Mouse (Mus musculus) intestine, embryonic 15.5 days (tissue): Measurements from ENCODE around the gene Atpaf1. TPM values are rescaled to one million over a fixed set of nuclear protein-coding genes. Genes with fewer than 3 reads are reported as not detected.

Source experiments
- ATAC-seq: fragments of 200-750 bp; cut with Nextera tagmentation; 2 replicates; pipeline ENCODE4 v1.8.0; 2017; ENCODE audit warnings: moderate TSS enrichment, moderate library complexity
- H3K27ac ChIP-seq: fragments of 300-500 bp; sonication (generic); 2 replicates; pipeline ENCODE4 v1.5.1; 2015; ENCODE audit warnings: mild to moderate bottlenecking, inconsistent platforms
- H3K27me3 ChIP-seq: fragments of 300-500 bp; sonication (generic); replicated peaks from 2 replicates; pipeline ENCODE4 v1.6.1; 2015; ENCODE audit warnings: inconsistent platforms
- H3K36me3 ChIP-seq: fragments of 300-500 bp; sonication (generic); 2 replicates; pipeline ENCODE4 v1.6.1; 2015; ENCODE audit warnings: inconsistent platforms
- H3K4me1 ChIP-seq: fragments of 300-500 bp; sonication (generic); replicated peaks from 2 replicates; pipeline ENCODE4 v1.6.1; 2015; ENCODE audit warnings: inconsistent platforms
- H3K4me2 ChIP-seq: fragments of 300-500 bp; sonication (generic); replicated peaks from 2 replicates; pipeline ENCODE4 v1.6.1; 2015; ENCODE audit warnings: mild to moderate bottlenecking, inconsistent platforms
- H3K4me3 ChIP-seq: fragments of 300-500 bp; sonication (generic); replicated peaks from 2 replicates; pipeline ENCODE4 v1.5.1; 2015; ENCODE audit warnings: inconsistent platforms
- H3K9ac ChIP-seq: fragments of 300-500 bp; sonication (generic); 2 replicates; pipeline ENCODE4 v1.6.1; 2015; ENCODE audit warnings: inconsistent platforms
- H3K9me3 ChIP-seq: fragments of 300-500 bp; sonication (generic); 2 replicates; pipeline ENCODE4 v1.6.1; 2016; ENCODE audit warnings: inconsistent platforms
- WGBS: fragments of 180-500 bp; shearing (Covaris S2); methylation state at CpG from one replicate; pipeline ENCODE4 v1.1.7; 2015; 5-methylcytosine and 5-hydroxymethylcytosine counted together
- polyA plus RNA-seq: library from polyadenylated mRNA; unstranded; fragments of >200 nt; fragmentation: Nextera tagmentation; extraction: Ambion mirVana; gene quantifications from 2 replicates; pipeline ENCODE4 v1.2.1, GENCODE M21; 2015

Atpaf1 gene
- polyA plus RNA-seq, 1 experiment from 2014 or later, result 63.5 TPM

- no peaks in the 10 kb centered on the region for H3K9me3 ChIP-seq
- 68% methylated on average over 3 of the region's 3 CpGs for WGBS
These were observed 35.6 kb downstream of the Atpaf1 start for GRCm38 (mm10) chr4:115820199-115820598.

GRCm38 (mm10) chr4:115820944-115821343 is 36.3 kb downstream of the Atpaf1 start:
- no peaks in the 10 kb centered on the region for H3K9me3 ChIP-seq
- no peaks in the 10 kb centered on the region for H3K36me3 ChIP-seq
- H3K9ac ChIP-seq, result no peak overlapping the region
- WGBS, result 73% methylated on average over 3 of the region's 3 CpGs
- ATAC-seq, result no peak
- H3K27ac ChIP-seq, result no peak overlapping the region
- H3K4me2 ChIP-seq, result no peak overlapping the region
- no peak overlapping the region for H3K4me3 ChIP-seq
- no peaks in the 10 kb centered on the region for H3K4me1 ChIP-seq
- H3K27me3 ChIP-seq, result no peaks in the 10 kb centered on the region

More at GRCm38 (mm10) chr4:115820199-115820598, 35.6 kb downstream of the Atpaf1 start:
- no peak overlapping the region for H3K4me3 ChIP-seq
- H3K27me3 ChIP-seq, result no peaks in the 10 kb centered on the region
- H3K9ac ChIP-seq, result no peak overlapping the region
- no peak overlapping the region for H3K4me2 ChIP-seq
- H3K27ac ChIP-seq, result no peak overlapping the region
- no peak for ATAC-seq
- no peaks in the 10 kb centered on the region for H3K36me3 ChIP-seq
- no peaks in the 10 kb centered on the region for H3K4me1 ChIP-seq

- Histone ChIP-seq H3K4me2 (no peak overlapping the region), H3K36me3 (no peaks in the 10 kb centered on the region), H3K9ac (no peak overlapping the region), H3K27ac (no peak overlapping the region), H3K4me1 (no peaks in the 10 kb centered on the region), H3K27me3 (no peaks in the 10 kb centered on the region), H3K4me3 (no peak overlapping the region), H3K9me3 (no peaks in the 10 kb centered on the region)
- no peak for ATAC-seq
These were observed 36.8 kb downstream of the Atpaf1 start for GRCm38 (mm10) chr4:115821431-115821830.

GRCm38 (mm10) chr4:115821928-115822327 is 37.3 kb downstream of the Atpaf1 start:
- Histone ChIP-seq H3K9me3 (no peaks in the 10 kb centered on the region), H3K27ac (no peak overlapping the region), H3K27me3 (no peaks in the 10 kb centered on the region), H3K4me3 (no peak overlapping the region), H3K4me1 (no peaks in the 10 kb centered on the region), H3K4me2 (no peak overlapping the region), H3K9ac (no peak overlapping the region), H3K36me3 (no peaks in the 10 kb centered on the region)
- peak; percentile 36; the same call in 1 of the 2 replicates for ATAC-seq
- 69% methylated on average over 3 of the region's 3 CpGs for WGBS

- ATAC-seq, result no peak
- H3K9me3 ChIP-seq, result no peaks in the 10 kb centered on the region
- no peaks in the 10 kb centered on the region for H3K36me3 ChIP-seq
- H3K4me2 ChIP-seq, result no peak overlapping the region
- WGBS, result 72% methylated on average over 2 of the region's 2 CpGs
- H3K4me1 ChIP-seq, result peaks cover 7% of the 10 kb centered on the region
- no peak overlapping the region for H3K9ac ChIP-seq
- H3K27me3 ChIP-seq, result no peaks in the 10 kb centered on the region
- H3K4me3 ChIP-seq, result no peak overlapping the region
- H3K27ac ChIP-seq, result no peak overlapping the region
These were observed 39.6 kb downstream of the Atpaf1 start for GRCm38 (mm10) chr4:115824178-115824577.

GRCm38 (mm10) chr4:115825271-115825670 is 40.7 kb downstream of the Atpaf1 start:
- Histone ChIP-seq H3K9me3 (no peaks in the 10 kb centered on the region), H3K4me3 (no peak overlapping the region), H3K27ac (no peak overlapping the region), H3K36me3 (no peaks in the 10 kb centered on the region), H3K4me2 (no peak overlapping the region), H3K9ac (no peak overlapping the region), H3K4me1 (peaks cover 7% of the 10 kb centered on the region), H3K27me3 (no peaks in the 10 kb centered on the region)
- 84% methylated on average over 2 of the region's 2 CpGs for WGBS
- ATAC-seq, result no peak

GRCm38 (mm10) chr4:115827066-115827465 is 42.5 kb downstream of the Atpaf1 start:
- peak overlapping the region; percentile 74; the same call in 1 of the 2 replicates for H3K4me2 ChIP-seq
- H3K27me3 ChIP-seq, result no peaks in the 10 kb centered on the region
- no peak overlapping the region for H3K4me3 ChIP-seq
- peaks cover 10% of the 10 kb centered on the region for H3K36me3 ChIP-seq
- H3K9me3 ChIP-seq, result no peaks in the 10 kb centered on the region
- peaks cover 9% of the 10 kb centered on the region for H3K4me1 ChIP-seq
- H3K27ac ChIP-seq, result no peak overlapping the region
- 71% methylated on average over 3 of the region's 3 CpGs for WGBS
- H3K9ac ChIP-seq, result no peak overlapping the region
- ATAC-seq, result no peak

- H3K27ac ChIP-seq, result peak overlapping the region; percentile 87
- peaks cover 9% of the 10 kb centered on the region for H3K4me1 ChIP-seq
- peaks cover 11% of the 10 kb centered on the region for H3K36me3 ChIP-seq
- ATAC-seq, result peak; percentile 5
- H3K27me3 ChIP-seq, result no peaks in the 10 kb centered on the region
- H3K4me3 ChIP-seq, result peak overlapping the region; percentile 74
- no peaks in the 10 kb centered on the region for H3K9me3 ChIP-seq
- peak overlapping the region; percentile 74 for H3K4me2 ChIP-seq
- peak overlapping the region; percentile 74 for H3K9ac ChIP-seq
- 7% methylated on average over 4 of the region's 4 CpGs for WGBS
These were observed 42.9 kb downstream of the Atpaf1 start for GRCm38 (mm10) chr4:115827535-115827887.

- Histone ChIP-seq H3K4me1 (peaks cover 9% of the 10 kb centered on the region), H3K27me3 (no peaks in the 10 kb centered on the region), H3K4me3 (peak within 1 kb of the TSS; percentile 74), H3K27ac (peak within 1 kb of the TSS; percentile 87), H3K9me3 (no peaks in the 10 kb centered on the region), H3K36me3 (peaks cover 11% of the 10 kb centered on the region), H3K9ac (peak within 1 kb of the TSS; percentile 74), H3K4me2 (peak within 1 kb of the TSS; percentile 74)
- ATAC-seq, result peak; percentile 95
- WGBS, result under 1% methylated on average over 57 of the region's 57 CpGs
These were observed 43.4 kb downstream of the Atpaf1 start, which contains the start of gene Mob3c for GRCm38 (mm10) chr4:115827888-115828571. Gene Mob3c (plus strand): TSS chr4:115828092.

GRCm38 (mm10) chr4:115828572-115828902 is 43.9 kb downstream of the Atpaf1 start:
- no peaks in the 10 kb centered on the region for H3K27me3 ChIP-seq
- no peaks in the 10 kb centered on the region for H3K9me3 ChIP-seq
- H3K27ac ChIP-seq, result no peak overlapping the region
- 0 out of 2 replicates have a peak, but pooled peaks have one; percentile 8 for ATAC-seq
- 3% methylated on average over 8 of the region's 8 CpGs for WGBS
- peaks cover 11% of the 10 kb centered on the region for H3K36me3 ChIP-seq
- peak overlapping the region; percentile 74 for H3K4me2 ChIP-seq
- H3K4me1 ChIP-seq, result peaks cover 9% of the 10 kb centered on the region
- peak overlapping the region; percentile 74 for H3K4me3 ChIP-seq
- H3K9ac ChIP-seq, result peak overlapping the region; percentile 74

GRCm38 (mm10) chr4:115830491-115830890 is 45.9 kb downstream of the Atpaf1 start:
- H3K9me3 ChIP-seq, result no peaks in the 10 kb centered on the region
- peaks cover 14% of the 10 kb centered on the region for H3K36me3 ChIP-seq
- H3K27me3 ChIP-seq, result no peaks in the 10 kb centered on the region
- H3K9ac ChIP-seq, result no peak overlapping the region
- WGBS, result 61% methylated on average over 5 of the region's 5 CpGs
- no peak overlapping the region for H3K4me3 ChIP-seq
- no peak for ATAC-seq
- H3K27ac ChIP-seq, result no peak overlapping the region
- peaks cover 9% of the 10 kb centered on the region for H3K4me1 ChIP-seq
- H3K4me2 ChIP-seq, result no peak overlapping the region

GRCm38 (mm10) chr4:115831221-115831620 is 46.6 kb downstream of the Atpaf1 start:
- no peak overlapping the region for H3K27ac ChIP-seq
- H3K36me3 ChIP-seq, result peaks cover 14% of the 10 kb centered on the region
- 94% methylated on average over 22 of the region's 22 CpGs for WGBS
- no peak overlapping the region for H3K4me2 ChIP-seq
- no peak overlapping the region for H3K4me3 ChIP-seq
- ATAC-seq, result no peak
- H3K27me3 ChIP-seq, result no peaks in the 10 kb centered on the region
- no peak overlapping the region for H3K9ac ChIP-seq
- peaks cover 9% of the 10 kb centered on the region for H3K4me1 ChIP-seq
- no peaks in the 10 kb centered on the region for H3K9me3 ChIP-seq

- Histone ChIP-seq H3K27ac (no peak overlapping the region), H3K36me3 (peaks cover 14% of the 10 kb centered on the region), H3K4me3 (no peak overlapping the region), H3K27me3 (no peaks in the 10 kb centered on the region), H3K9me3 (no peaks in the 10 kb centered on the region), H3K9ac (no peak overlapping the region), H3K4me1 (peaks cover 9% of the 10 kb centered on the region), H3K4me2 (no peak overlapping the region)
- ATAC-seq, result no peak
- WGBS, result 60% methylated on average over 2 of the region's 2 CpGs
These were observed 47.4 kb downstream of the Atpaf1 start for GRCm38 (mm10) chr4:115832040-115832439.
